Mouse (Mus musculus): Measurements from ENCODE around the gene Alox8. TPM values are rescaled to one million over a fixed set of nuclear protein-coding genes. Genes with fewer than 3 reads are reported as not detected.

Gene Alox8
- polyA plus RNA-seq, 1 experiment: not detected

- Histone ChIP-seq H3K36me3 (ENCODE audit: control insufficient read depth, insufficient read depth) (no peaks in the 10 kb centered on the region), H3K27me3 (ENCODE audit: control insufficient read depth, insufficient read depth, insufficient read length) (peaks cover 19% of the 10 kb centered on the region), H3K4me3 (no peak overlapping the region), H3K79me2 (ENCODE audit: control insufficient read depth, insufficient read depth) (no peaks in the 10 kb centered on the region), H3ac (ENCODE audit: control insufficient read depth, insufficient read length) (no peak overlapping the region), H3K4me2 (ENCODE audit: low read depth) (peak overlapping the region; percentile 47)
- no peak for TF ChIP-seq SRF (IDR thresholded peaks at IDR 0.05; ENCODE audit: control insufficient read depth, insufficient read length, low read depth)
- no peak for TF ChIP-seq MYOG (IDR thresholded peaks at IDR 0.05; ENCODE audit: control insufficient read depth in 1 of 3, insufficient read depth in 1 of 3, insufficient read length in 2 of 3, low read depth in 2 of 3)
- no peak for TF ChIP-seq POLR2AphosphoS2 (IDR thresholded peaks at IDR 0.05; ENCODE audit: insufficient read length, low read depth)
- TF ChIP-seq POLR2A (IDR thresholded peaks at IDR 0.05; ENCODE audit: insufficient read length, low read depth): no peak
- no peak for TF ChIP-seq MYOD1 (IDR thresholded peaks at IDR 0.05; ENCODE audit: control insufficient read depth in 1 of 3, insufficient read length in 2 of 3, low read depth in 2 of 3)
- no peak for TF ChIP-seq E2F4 (IDR thresholded peaks at IDR 0.05; ENCODE audit: insufficient read depth)
- TF ChIP-seq USF1 (IDR thresholded peaks at IDR 0.05; ENCODE audit: low read depth): no peak
- no peak for TF ChIP-seq MAX (IDR thresholded peaks at IDR 0.05; ENCODE audit: low read depth)
- no peak for TF ChIP-seq REST (IDR thresholded peaks at IDR 0.05; ENCODE audit: insufficient read depth, insufficient read length)
- no peak for TF ChIP-seq TCF12 (IDR thresholded peaks at IDR 0.05; ENCODE audit: insufficient read depth, poor library complexity, severe bottlenecking)
- no peak for TF ChIP-seq CEBPB (IDR thresholded peaks at IDR 0.05; ENCODE audit: insufficient read depth, poor library complexity, severe bottlenecking)
- no peak for TF ChIP-seq TCF3 (IDR thresholded peaks at IDR 0.05; ENCODE audit: insufficient read length, low read depth)
Observed at GRCm38 (mm10) chr11:69151004-69151403, 46.6 kb downstream of the Alox8 start.

- Histone ChIP-seq H3K79me2 (ENCODE audit: control insufficient read depth, insufficient read depth) (no peaks in the 10 kb centered on the region), H3K4me2 (ENCODE audit: low read depth) (peak overlapping the region; percentile 47), H3ac (ENCODE audit: control insufficient read depth, insufficient read length) (no peak overlapping the region), H3K36me3 (ENCODE audit: control insufficient read depth, insufficient read depth) (no peaks in the 10 kb centered on the region), H3K4me3 (no peak overlapping the region), H3K27me3 (ENCODE audit: control insufficient read depth, insufficient read depth, insufficient read length) (peaks cover 19% of the 10 kb centered on the region)
- TF ChIP-seq TCF12 (IDR thresholded peaks at IDR 0.05; ENCODE audit: insufficient read depth, poor library complexity, severe bottlenecking): no peak
- no peak for TF ChIP-seq CEBPB (IDR thresholded peaks at IDR 0.05; ENCODE audit: insufficient read depth, poor library complexity, severe bottlenecking)
- no peak for TF ChIP-seq USF1 (IDR thresholded peaks at IDR 0.05; ENCODE audit: low read depth)
- TF ChIP-seq POLR2A (IDR thresholded peaks at IDR 0.05; ENCODE audit: insufficient read length, low read depth): no peak
- no peak for TF ChIP-seq POLR2AphosphoS2 (IDR thresholded peaks at IDR 0.05; ENCODE audit: insufficient read length, low read depth)
- no peak for TF ChIP-seq SRF (IDR thresholded peaks at IDR 0.05; ENCODE audit: control insufficient read depth, insufficient read length, low read depth)
- TF ChIP-seq REST (IDR thresholded peaks at IDR 0.05; ENCODE audit: insufficient read depth, insufficient read length): no peak
- TF ChIP-seq TCF3 (IDR thresholded peaks at IDR 0.05; ENCODE audit: insufficient read length, low read depth): no peak
- no peak for TF ChIP-seq E2F4 (IDR thresholded peaks at IDR 0.05; ENCODE audit: insufficient read depth)
- no peak for TF ChIP-seq MAX (IDR thresholded peaks at IDR 0.05; ENCODE audit: low read depth)
- TF ChIP-seq MYOD1 (IDR thresholded peaks at IDR 0.05; ENCODE audit: control insufficient read depth in 1 of 3, insufficient read length in 2 of 3, low read depth in 2 of 3): no peak
- TF ChIP-seq MYOG (IDR thresholded peaks at IDR 0.05; ENCODE audit: control insufficient read depth in 1 of 3, insufficient read depth in 1 of 3, insufficient read length in 2 of 3, low read depth in 2 of 3): no peak
Observed at GRCm38 (mm10) chr11:69150444-69150843, 47.2 kb downstream of the Alox8 start.

- H3ac ChIP-seq (ENCODE audit: control insufficient read depth, insufficient read length): no peak overlapping the region
- H3K79me2 ChIP-seq (ENCODE audit: control insufficient read depth, insufficient read depth): no peaks in the 10 kb centered on the region
- H3K27me3 ChIP-seq (ENCODE audit: control insufficient read depth, insufficient read depth, insufficient read length): peaks cover 19% of the 10 kb centered on the region
- H3K36me3 ChIP-seq (ENCODE audit: control insufficient read depth, insufficient read depth): no peaks in the 10 kb centered on the region
- TF ChIP-seq MYOD1 (IDR thresholded peaks at IDR 0.05; ENCODE audit: control insufficient read depth in 1 of 3, insufficient read length in 2 of 3, low read depth in 2 of 3): no peak
- no peak for TF ChIP-seq MYOG (IDR thresholded peaks at IDR 0.05; ENCODE audit: control insufficient read depth in 1 of 3, insufficient read depth in 1 of 3, insufficient read length in 2 of 3, low read depth in 2 of 3)
- TF ChIP-seq MAX (IDR thresholded peaks at IDR 0.05; ENCODE audit: low read depth): no peak
- TF ChIP-seq SRF (IDR thresholded peaks at IDR 0.05; ENCODE audit: control insufficient read depth, insufficient read length, low read depth): no peak
- H3K4me2 ChIP-seq (ENCODE audit: low read depth): peak overlapping the region; percentile 47
- no peak overlapping the region for H3K4me3 ChIP-seq
Observed at GRCm38 (mm10) chr11:69149728-69150127, 47.9 kb downstream of the Alox8 start.

- Histone ChIP-seq H3K4me2 (ENCODE audit: low read depth) (no peak overlapping the region), H3K27me3 (ENCODE audit: control insufficient read depth, insufficient read depth, insufficient read length) (peaks cover 18% of the 10 kb centered on the region), H3K4me3 (no peak overlapping the region), H3K36me3 (ENCODE audit: control insufficient read depth, insufficient read depth) (no peaks in the 10 kb centered on the region), H3K79me2 (ENCODE audit: control insufficient read depth, insufficient read depth) (no peaks in the 10 kb centered on the region), H3ac (ENCODE audit: control insufficient read depth, insufficient read length) (no peak overlapping the region)
- TF ChIP-seq SRF (IDR thresholded peaks at IDR 0.05; ENCODE audit: control insufficient read depth, insufficient read length, low read depth): no peak
- no peak for TF ChIP-seq MYOG (IDR thresholded peaks at IDR 0.05; ENCODE audit: control insufficient read depth in 1 of 3, insufficient read depth in 1 of 3, insufficient read length in 2 of 3, low read depth in 2 of 3)
- no peak for TF ChIP-seq REST (IDR thresholded peaks at IDR 0.05; ENCODE audit: insufficient read depth, insufficient read length)
Observed at GRCm38 (mm10) chr11:69148451-69148960, 49.1 kb downstream of the Alox8 start.

- TF ChIP-seq CEBPB (IDR thresholded peaks at IDR 0.05; ENCODE audit: insufficient read depth, poor library complexity, severe bottlenecking): no peak
- TF ChIP-seq TCF12 (IDR thresholded peaks at IDR 0.05; ENCODE audit: insufficient read depth, poor library complexity, severe bottlenecking): no peak
- TF ChIP-seq TCF3 (IDR thresholded peaks at IDR 0.05; ENCODE audit: insufficient read length, low read depth): no peak
- no peak for TF ChIP-seq POLR2A (IDR thresholded peaks at IDR 0.05; ENCODE audit: insufficient read length, low read depth)
- TF ChIP-seq USF1 (IDR thresholded peaks at IDR 0.05; ENCODE audit: low read depth): no peak
- TF ChIP-seq SRF (IDR thresholded peaks at IDR 0.05; ENCODE audit: control insufficient read depth, insufficient read length, low read depth): no peak
- TF ChIP-seq POLR2AphosphoS2 (IDR thresholded peaks at IDR 0.05; ENCODE audit: insufficient read length, low read depth): no peak
- no peak for TF ChIP-seq MAX (IDR thresholded peaks at IDR 0.05; ENCODE audit: low read depth)
- TF ChIP-seq E2F4 (IDR thresholded peaks at IDR 0.05; ENCODE audit: insufficient read depth): no peak
- TF ChIP-seq MYOD1 (IDR thresholded peaks at IDR 0.05; ENCODE audit: control insufficient read depth in 1 of 3, insufficient read length in 2 of 3, low read depth in 2 of 3): no peak
- no peak for TF ChIP-seq REST (IDR thresholded peaks at IDR 0.05; ENCODE audit: insufficient read depth, insufficient read length)
- TF ChIP-seq MYOG (IDR thresholded peaks at IDR 0.05; ENCODE audit: control insufficient read depth in 1 of 3, insufficient read depth in 1 of 3, insufficient read length in 2 of 3, low read depth in 2 of 3): no peak
- Histone ChIP-seq H3K4me2 (ENCODE audit: low read depth) (no peak overlapping the region), H3ac (ENCODE audit: control insufficient read depth, insufficient read length) (no peak overlapping the region), H3K36me3 (ENCODE audit: control insufficient read depth, insufficient read depth) (no peaks in the 10 kb centered on the region), H3K27me3 (ENCODE audit: control insufficient read depth, insufficient read depth, insufficient read length) (peaks cover 27% of the 10 kb centered on the region), H3K4me3 (no peak overlapping the region), H3K79me2 (ENCODE audit: control insufficient read depth, insufficient read depth) (no peaks in the 10 kb centered on the region)
Observed at GRCm38 (mm10) chr11:69147546-69147945, 50.1 kb downstream of the Alox8 start.

Measured in myocyte (in vitro differentiated cells).